Comparison of ENCODE assay signal across 20 mouse cellular contexts in genomic region chr13:89585144-89585543, GRCm38 (mm10). TPM values are rescaled to one million over a fixed set of nuclear protein-coding genes. Genes with fewer than 3 reads are reported as not detected.
A peak's percentile ranks its signal among the peaks of the same experiment; 100 is the strongest.
DNase-seq lines count a peak whose midpoint lies in the region; ATAC-seq and TF ChIP-seq lines count a peak whose summit lies in the region.
"Had no signal": no experiment of that assay in that cellular context is flagged by ENCODE, and none has a peak within 500 bp of the region (broad histone marks: within the 10 kb centered on the region; RNA-seq: fewer than 3 reads in every experiment).

No protein-coding gene starts in this region.

- peak overlapping the region; percentile 8 for H3K27ac ChIP-seq in left cerebral cortex, adult 2 months
- H3K27ac ChIP-seq in cortical plate, adult 2 months (ENCODE audit: insufficient read depth, low read length) = peak overlapping the region; percentile 95
- H3K27ac ChIP-seq: forebrain, embryonic 10.5 days; limb, embryonic 10.5 days; liver, embryonic 13.5 days had no signal

- peak; percentile 20 for DNase-seq in adrenal gland, postnatal 14 days
- DNase-seq in adrenal gland, adult 18-20 months (ENCODE audit: low spot score in 2 of 2) = no peak
- no peak for DNase-seq in left cerebral cortex, adult 2 months (ENCODE audit: extremely low spot score in 1 of 2, low spot score in 2 of 2)
- DNase-seq in left cerebral cortex, postnatal 10 days (ENCODE audit: extremely low spot score in 1 of 2, low spot score in 2 of 2) = no peak
- DNase-seq in kidney, postnatal 4 days = peak; percentile 6 to 28
- DNase-seq in retina, embryonic 14.5 days (ENCODE audit: low spot score) = no peak
- DNase-seq: adrenal gland, adult 2 months; cerebellum, postnatal 14 days; heart, adult 18-20 months; heart, postnatal 14 days; liver, embryonic 13.5 days; right cerebral cortex, postnatal 25 days had no signal

- peak overlapping the region; percentile 37 for H3K4me3 ChIP-seq in left cerebral cortex, adult 2 months
- peak overlapping the region; percentile 53 for H3K4me3 ChIP-seq in cortical plate, adult 2 months (ENCODE audit: insufficient read depth, low read length)
- H3K4me3 ChIP-seq: forebrain, embryonic 10.5 days; limb, embryonic 10.5 days; liver, embryonic 13.5 days had no signal

- no peak for ATAC-seq in cerebellum, adult (ENCODE audit: insufficient number of reproducible peaks, low FRiP score, low TSS enrichment)
- ATAC-seq: Patski had no signal

- TF ChIP-seq CTCF in left cerebral cortex, adult 2 months (IDR thresholded peaks at IDR 0.05) = no peak
- TF ChIP-seq CTCF in cortical plate, adult 2 months (IDR thresholded peaks at IDR 0.05; ENCODE audit: extremely low read depth, insufficient read depth, low read length) = no peak

- intact Hi-C loops in left cerebral cortex, adult 2 months (cut with DNase I) = no loop called here
- intact Hi-C loops in left cerebral cortex, postnatal 10 days (cut with DNase I) = no loop called here

- no peaks in the 10 kb centered on the region for H3K4me1 ChIP-seq in cortical plate, adult 2 months (ENCODE audit: control insufficient read depth, insufficient read depth, low read length)
- H3K4me1 ChIP-seq: forebrain, embryonic 10.5 days; limb, embryonic 10.5 days; liver, embryonic 13.5 days had no signal

- TF ChIP-seq POLR2A in cortical plate, adult 2 months (IDR thresholded peaks at IDR 0.05; ENCODE audit: extremely low read depth, insufficient read depth, low read length) = no peak

RNA-seq across cellular contexts. Expression of gene Hapln1, which starts 45.5 kb away (rescaled TPM):
- 5.7 and 6.3 TPM in 2 replicates for total RNA-seq in adrenal gland, postnatal 14 days (2021)
- total RNA-seq in adrenal gland, adult 18-20 months (2021) = 1 to 10 TPM; 1.4 to 2.1 TPM
- total RNA-seq in left cerebral cortex, adult 2 months (2021) = 10 to 100 TPM; 20.3 to 23.7 TPM
- total RNA-seq in left cerebral cortex, postnatal 10 days (2021) = 10 to 100 TPM; 58.4 to 72.6 TPM
- polyA plus RNA-seq in cortical plate, adult 2 months (2012; rRNA removed) = 24.4 and 27.3 TPM in 2 replicates
- total RNA-seq: gastrocnemius, adult 18-20 months; megakaryocyte progenitor cell, adult 5-6 weeks; monocyte, adult 5-6 weeks had no signal
- polyA plus RNA-seq: Patski had no signal

Comparison
In these comparisons a context has a peak if more than half of its experiments do, and no peak if none do; other contexts are left out.
1. DNase-seq: peak in adrenal gland, postnatal 14 days (single experiment) and kidney, postnatal 4 days (2 of 2); none in adrenal gland, adult 18-20 months (0 of 2), left cerebral cortex, adult 2 months (0 of 2), left cerebral cortex, postnatal 10 days (0 of 2) and retina, embryonic 14.5 days (single experiment).